ENCODE assay signal across 8 mouse cellular contexts in the genomic region with DNA sequence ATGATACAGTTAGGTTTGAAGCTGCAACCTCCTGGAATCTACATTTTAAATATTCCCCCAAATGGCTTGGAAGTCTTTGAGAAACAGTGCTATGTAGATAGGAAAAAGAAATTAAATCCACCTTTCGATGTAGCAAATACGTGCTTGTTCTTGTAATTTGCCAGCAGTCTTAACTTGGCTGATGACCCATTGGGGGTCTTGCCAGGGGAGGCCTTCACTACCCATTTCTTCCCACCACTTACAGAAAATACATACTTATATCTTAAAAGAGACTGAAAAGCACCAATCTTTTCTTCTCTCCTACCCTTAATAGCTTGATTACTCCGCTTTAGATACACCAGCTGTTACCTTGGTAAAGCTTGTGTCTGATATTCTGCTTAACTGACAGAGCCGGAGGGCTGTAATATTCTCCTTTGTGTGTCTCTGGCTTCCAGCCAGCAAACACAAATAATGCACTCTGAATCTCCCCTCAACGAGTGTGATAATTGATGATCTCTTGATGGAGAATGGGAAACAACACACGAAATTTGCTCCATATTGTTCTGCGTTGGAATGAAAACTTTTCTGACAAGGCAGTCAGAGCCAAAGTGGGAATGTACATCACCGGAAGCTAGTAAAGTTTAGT. TPM values are rescaled to one million over a fixed set of nuclear protein-coding genes. Genes with fewer than 3 reads are reported as not detected.
DNase-seq lines count a peak whose midpoint lies in the region; ATAC-seq and TF ChIP-seq lines count a peak whose summit lies in the region.

No protein-coding gene starts in this region.

- TF ChIP-seq CTCF in testis, adult 2 months (IDR thresholded peaks at IDR 0.05; ENCODE audit: control insufficient read depth, insufficient read depth, insufficient replicate concordance, low read depth, low read length), result no peak
- TF ChIP-seq CTCF in stomach, postnatal 0 days (IDR thresholded peaks at IDR 0.05; ENCODE audit: low read depth), result no peak

- H3K4me2 ChIP-seq in limb, embryonic 14.5 days (replicated peaks; ENCODE audit: low read depth, low read length, severe bottlenecking), result peak overlapping the region; percentile 68
- peak overlapping the region; percentile 61 for H3K4me2 ChIP-seq in stomach, postnatal 0 days (replicated peaks; ENCODE audit: low read depth)

- peak overlapping the region; percentile 97 for H3K4me3 ChIP-seq in testis, adult 2 months (ENCODE audit: control insufficient read depth, low read depth, low read length)
- peak overlapping the region; percentile 73 for H3K4me3 ChIP-seq in limb, embryonic 14.5 days (replicated peaks; ENCODE audit: low read length)
- H3K4me3 ChIP-seq in stomach, postnatal 0 days (ENCODE audit: low read depth, low read length), result peak overlapping the region; percentile 43

- no peak for TF ChIP-seq EP300 in stomach, postnatal 0 days (optimal IDR thresholded peaks at IDR 0.05)

- H3K9ac ChIP-seq in limb, embryonic 14.5 days (ENCODE audit: low read depth, low read length, severe bottlenecking), result 0 out of 2 replicates have a peak overlapping the region, but pooled peaks have one; percentile 34
- H3K9ac ChIP-seq in stomach, postnatal 0 days (ENCODE audit: low read length), result no peak overlapping the region

- peaks cover 2% of the 10 kb centered on the region for H3K4me1 ChIP-seq in testis, adult 2 months (ENCODE audit: control insufficient read depth, insufficient read depth, low read length)
- 0 out of 2 replicates have a peak, but pooled peaks cover 3% of the 10 kb centered on the region for H3K4me1 ChIP-seq in limb, embryonic 14.5 days (ENCODE audit: control insufficient read depth, insufficient read depth, low read length)
- no peaks in the 10 kb centered on the region for H3K4me1 ChIP-seq in stomach, postnatal 0 days (replicated peaks; ENCODE audit: control insufficient read depth, insufficient read depth)

- DNase-seq in cerebellum, adult 8-10 months, result no peak
- DNase-seq in testis, postnatal 10 days (ENCODE audit: low spot score), result no peak
- no peak for DNase-seq in limb, embryonic 14.5 days (ENCODE audit: low spot score)
- no peak for DNase-seq in stomach, postnatal 0 days (ENCODE audit: low spot score)
- DNase-seq in right cerebral cortex, postnatal 14 days, result no peak
- no peak for DNase-seq in gastrocnemius, adult 18-20 months (ENCODE audit: low spot score)

- peak overlapping the region; percentile 83 for H3K27ac ChIP-seq in testis, adult 2 months (ENCODE audit: control insufficient read depth, insufficient read depth, low read depth, low read length)
- 0 out of 2 replicates have a peak overlapping the region, but pooled peaks have one; percentile 33 for H3K27ac ChIP-seq in limb, embryonic 14.5 days (replicated peaks; ENCODE audit: low read depth, low read length)
- H3K27ac ChIP-seq in stomach, postnatal 0 days (replicated peaks), result no peak overlapping the region

- H3K36me3 ChIP-seq in testis, adult 2 months (ENCODE audit: control insufficient read depth, insufficient read depth, low read length), result no peaks in the 10 kb centered on the region
- H3K36me3 ChIP-seq in limb, embryonic 14.5 days (ENCODE audit: control insufficient read depth, insufficient read depth, low read length), result no peaks in the 10 kb centered on the region
- no peaks in the 10 kb centered on the region for H3K36me3 ChIP-seq in stomach, postnatal 0 days (ENCODE audit: control insufficient read depth, insufficient read depth, low read length)

- no peaks in the 10 kb centered on the region for H3K9me3 ChIP-seq in limb, embryonic 14.5 days (ENCODE audit: control insufficient read depth, low read length)
- no peaks in the 10 kb centered on the region for H3K9me3 ChIP-seq in stomach, postnatal 0 days (ENCODE audit: control insufficient read depth, low read length)

- ATAC-seq in cerebellum, adult (ENCODE audit: insufficient number of reproducible peaks, low FRiP score, low TSS enrichment), result 0 out of 2 replicates have a peak, but pooled peaks have one; percentile 1
- ATAC-seq in limb, embryonic 14.5 days (ENCODE audit: low FRiP score, low read depth), result no peak; the same call in 1 of the 2 replicates
- ATAC-seq in stomach, postnatal 0 days (ENCODE audit: low FRiP score, low TSS enrichment), result no peak

- WGBS in limb, embryonic 14.5 days, result 37% methylated on average over 8 of the region's 8 CpGs
- WGBS in stomach, postnatal 0 days, result 24% methylated on average over 8 of the region's 8 CpGs

- TF ChIP-seq POLR2A in testis, adult 2 months (IDR thresholded peaks at IDR 0.05; ENCODE audit: control insufficient read depth, low read depth, low read length), result no peak
- no peak for TF ChIP-seq POLR2A in limb, embryonic 14.5 days (IDR thresholded peaks at IDR 0.05; ENCODE audit: borderline replicate concordance, extremely low read depth, insufficient read depth, insufficient read length)

- H3K27me3 ChIP-seq in testis, adult 2 months (ENCODE audit: control insufficient read depth, insufficient read depth, low read length), result no peaks in the 10 kb centered on the region
- no peaks in the 10 kb centered on the region for H3K27me3 ChIP-seq in limb, embryonic 14.5 days (ENCODE audit: control insufficient read depth, insufficient read depth, low read length)
- H3K27me3 ChIP-seq in stomach, postnatal 0 days (ENCODE audit: control insufficient read depth, insufficient read depth, low read length), result no peaks in the 10 kb centered on the region

RNA-seq across cellular contexts. Expression of a gene that starts 0.6 kb away (rescaled TPM):
- polyA plus RNA-seq in testis, adult 2 months (2012; rRNA removed), result 33.6 and 37.0 TPM in 2 replicates
- polyA plus RNA-seq in limb, embryonic 14.5 days (2012; rRNA removed), result 0.93 and 1.00 TPM in 2 replicates
- polyA plus RNA-seq in limb, embryonic 14.5 days (2014; fragmentation: Nextera tagmentation; extraction: Ambion mirVana), result 0.29 and 0.41 TPM in 2 replicates
- polyA plus RNA-seq in stomach, postnatal 0 days (2015; fragmentation: Nextera tagmentation; extraction: Ambion mirVana), result 0.16 and 0.28 TPM in 2 replicates
- total RNA-seq in gastrocnemius, adult 18-20 months (2021), result under 1 TPM in 1 of 2 experiments, not detected in 1; 0.17 TPM

RNA-seq across cellular contexts. Expression of a gene that starts 0.8 kb away (rescaled TPM):
- 4.9 and 6.3 TPM in 2 replicates for polyA plus RNA-seq in testis, adult 2 months (2012; rRNA removed)
- 16.6 and 20.1 TPM in 2 replicates for polyA plus RNA-seq in limb, embryonic 14.5 days (2012; rRNA removed)
- 29.5 and 29.8 TPM in 2 replicates for polyA plus RNA-seq in limb, embryonic 14.5 days (2014; fragmentation: Nextera tagmentation; extraction: Ambion mirVana)
- polyA plus RNA-seq in stomach, postnatal 0 days (2015; fragmentation: Nextera tagmentation; extraction: Ambion mirVana), result 35.1 and 37.8 TPM in 2 replicates
- 10 to 100 TPM; 57.4 to 57.6 TPM for total RNA-seq in gastrocnemius, adult 18-20 months (2021)

RNA-seq across cellular contexts. Expression of a gene that starts 39.9 kb away (rescaled TPM):
- 8.0 and 8.9 TPM in 2 replicates for polyA plus RNA-seq in testis, adult 2 months (2012; rRNA removed)
- polyA plus RNA-seq in limb, embryonic 14.5 days (2012; rRNA removed), result 33.3 and 35.1 TPM in 2 replicates
- polyA plus RNA-seq in limb, embryonic 14.5 days (2014; fragmentation: Nextera tagmentation; extraction: Ambion mirVana), result 67.8 and 74.1 TPM in 2 replicates
- polyA plus RNA-seq in stomach, postnatal 0 days (2015; fragmentation: Nextera tagmentation; extraction: Ambion mirVana), result 59.2 and 67.2 TPM in 2 replicates
- 10 to 100 TPM; 12.5 to 21.4 TPM for total RNA-seq in gastrocnemius, adult 18-20 months (2021)

Comparison
In these comparisons a context has a peak if more than half of its experiments do, and no peak if none do; other contexts are left out.
1. H3K4me3 ChIP-seq: peak in every context shown above with its lines; median percentile 97 in testis, adult 2 months; 73 in limb, embryonic 14.5 days; 43 in stomach, postnatal 0 days.
2. RNA of a gene that starts 0.6 kb away (polyA plus RNA-seq): 33.6 to 37.0 TPM in testis, adult 2 months; 0.29 to 1.00 TPM in limb, embryonic 14.5 days and 0.16 to 0.28 TPM in stomach, postnatal 0 days; every median in the first group is over 10 times any median in the second.